Mouse (Mus musculus): Measurements from ENCODE around the gene Vti1a.

- no peak for TF ChIP-seq CTCF (IDR thresholded peaks at IDR 0.05; ENCODE audit: low read depth)
- no peak for TF ChIP-seq EP300 (IDR thresholded peaks at IDR 0.05; ENCODE audit: low read depth)
Observed at GRCm38 (mm10) chr19:55564104-55564938, 248.2 kb downstream of the Vti1a start.
